Mouse (Mus musculus): ENCODE data around the gene H2al2a. TPM values are rescaled to one million over a fixed set of nuclear protein-coding genes. Genes with fewer than 3 reads are reported as not detected.

H2al2a gene
- polyA plus RNA-seq, 1 experiment from 2014 or later, result not detected

DNA sequence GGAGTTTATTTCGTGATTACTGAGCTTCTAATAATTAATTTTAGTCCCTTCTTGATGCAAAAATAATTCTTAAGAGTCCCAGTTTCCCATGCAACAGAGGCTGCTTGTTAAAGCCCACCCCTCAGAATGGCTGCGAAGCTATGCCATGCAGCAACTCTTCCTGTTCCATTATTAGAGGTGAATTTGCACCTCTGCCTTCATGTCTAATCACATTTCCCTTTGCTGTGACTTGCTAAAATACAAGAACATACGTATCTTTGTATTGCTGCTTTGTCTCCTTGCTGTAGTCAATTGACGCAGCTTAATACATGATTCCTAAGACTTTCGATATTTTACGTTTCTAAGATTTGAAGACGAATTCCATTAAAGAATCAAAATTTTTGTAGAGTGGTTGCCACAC, 32.9 kb upstream of the H2al2a start:
- H3K9ac ChIP-seq (ENCODE audit: low read depth, low read length), result no peak overlapping the region
- 67% methylated on average over 7 of the region's 7 CpGs for WGBS
- no peak overlapping the region for H3K4me3 ChIP-seq (ENCODE audit: low read length)
- H3K36me3 ChIP-seq (ENCODE audit: control insufficient read depth, insufficient read depth, low read length), result no peaks in the 10 kb centered on the region
- no peaks in the 10 kb centered on the region for H3K9me3 ChIP-seq (ENCODE audit: control insufficient read depth, low read length)
- H3K27ac ChIP-seq (ENCODE audit: low read depth, low read length), result no peak overlapping the region
- H3K27me3 ChIP-seq (replicated peaks; ENCODE audit: control insufficient read depth, insufficient read depth, low read length), result no peaks in the 10 kb centered on the region
- peaks cover 22% of the 10 kb centered on the region for H3K4me1 ChIP-seq (ENCODE audit: control insufficient read depth, insufficient read depth, low read depth, low read length)
- H3K4me2 ChIP-seq (ENCODE audit: low read length), result no peak overlapping the region
- no peak for ATAC-seq

DNA sequence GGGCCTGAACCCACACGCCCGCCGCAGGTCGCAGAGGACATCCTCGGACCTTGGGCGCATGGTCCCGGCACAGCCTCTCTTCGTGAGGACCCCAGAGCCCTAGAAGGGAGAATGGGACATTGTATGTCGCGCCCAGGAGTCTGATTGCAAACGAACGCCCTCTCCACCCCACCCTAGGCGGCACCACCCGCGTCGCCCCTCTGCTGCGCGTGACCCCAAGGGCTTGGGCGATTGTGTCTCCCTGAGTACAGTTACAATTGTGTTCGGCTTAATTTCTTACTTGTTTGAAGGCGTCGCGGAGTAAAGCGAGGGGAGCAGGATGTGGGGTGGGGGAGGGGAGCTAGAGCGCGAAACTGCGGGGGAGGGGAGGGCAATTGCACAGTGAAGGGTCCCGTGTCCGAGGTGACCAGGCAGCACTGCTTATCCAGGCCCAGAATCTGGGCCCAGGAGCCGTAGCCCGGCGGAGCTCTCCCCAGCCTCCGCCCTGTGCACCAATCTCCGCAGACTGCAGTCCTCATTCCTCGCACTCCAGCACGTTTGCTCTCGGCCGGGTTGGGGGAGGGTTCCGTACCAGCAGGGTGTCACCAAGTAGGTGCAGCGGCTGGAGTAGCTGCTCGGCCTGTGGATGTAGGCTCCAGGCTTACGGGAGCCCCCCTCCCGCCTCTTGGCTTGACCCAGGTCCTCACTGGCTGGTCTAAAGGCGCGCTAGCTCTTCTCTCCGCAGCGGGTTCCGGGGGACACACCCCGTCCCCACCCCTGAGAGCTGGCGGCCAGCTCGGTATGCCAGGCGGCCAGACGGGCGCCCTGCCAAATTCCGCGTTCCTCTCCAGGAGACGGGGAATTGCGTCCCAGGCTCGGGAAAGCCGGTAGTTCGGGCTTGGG, 31.6 kb upstream of the H2al2a start:
- Histone ChIP-seq H3K27ac (ENCODE audit: low read depth, low read length) (peak overlapping the region; percentile 93), H3K36me3 (ENCODE audit: control insufficient read depth, insufficient read depth, low read length) (no peaks in the 10 kb centered on the region), H3K4me3 (ENCODE audit: low read length) (peak overlapping the region; percentile 68), H3K9me3 (ENCODE audit: control insufficient read depth, low read length) (no peaks in the 10 kb centered on the region), H3K9ac (ENCODE audit: low read depth, low read length) (peak overlapping the region; percentile 91), H3K4me1 (ENCODE audit: control insufficient read depth, insufficient read depth, low read depth, low read length) (peaks cover 17% of the 10 kb centered on the region), H3K4me2 (ENCODE audit: low read length) (peak overlapping the region; percentile 80), H3K27me3 (replicated peaks; ENCODE audit: control insufficient read depth, insufficient read depth, low read length) (no peaks in the 10 kb centered on the region)
- peak; percentile 74 for ATAC-seq
- 0% methylated on average over 54 of the region's 61 CpGs for WGBS

- Histone ChIP-seq H3K4me1 (ENCODE audit: control insufficient read depth, insufficient read depth, low read depth, low read length) (peaks cover 14% of the 10 kb centered on the region), H3K36me3 (ENCODE audit: control insufficient read depth, insufficient read depth, low read length) (no peaks in the 10 kb centered on the region), H3K9me3 (ENCODE audit: control insufficient read depth, low read length) (no peaks in the 10 kb centered on the region), H3K27ac (ENCODE audit: low read depth, low read length) (peak overlapping the region; percentile 93), H3K4me2 (ENCODE audit: low read length) (peak overlapping the region; percentile 80), H3K27me3 (replicated peaks; ENCODE audit: control insufficient read depth, insufficient read depth, low read length) (no peaks in the 10 kb centered on the region), H3K9ac (ENCODE audit: low read depth, low read length) (peak overlapping the region; percentile 91), H3K4me3 (ENCODE audit: low read length) (peak overlapping the region; percentile 68)
- peak; percentile 82 for ATAC-seq
- WGBS, result under 1% methylated on average over 44 of the region's 44 CpGs
Observed at GRCm38 (mm10) chr2:18027448-18028139, 30.8 kb upstream of the H2al2a start.

- Histone ChIP-seq H3K4me1 (ENCODE audit: control insufficient read depth, insufficient read depth, low read depth, low read length) (peaks cover 11% of the 10 kb centered on the region), H3K27me3 (replicated peaks; ENCODE audit: control insufficient read depth, insufficient read depth, low read length) (no peaks in the 10 kb centered on the region), H3K9me3 (ENCODE audit: control insufficient read depth, low read length) (no peaks in the 10 kb centered on the region), H3K4me2 (ENCODE audit: low read length) (peak overlapping the region; percentile 80), H3K27ac (ENCODE audit: low read depth, low read length) (peak overlapping the region; percentile 23; the same call in 1 of the 2 replicates), H3K9ac (ENCODE audit: low read depth, low read length) (peak overlapping the region; percentile 49), H3K36me3 (ENCODE audit: control insufficient read depth, insufficient read depth, low read length) (no peaks in the 10 kb centered on the region), H3K4me3 (ENCODE audit: low read length) (peak overlapping the region; percentile 68)
- WGBS, result under 1% methylated on average over 44 of the region's 44 CpGs
- peak; percentile 21; the same call in 1 of the 2 replicates for ATAC-seq
Observed at GRCm38 (mm10) chr2:18026116-18026947, 29.6 kb upstream of the H2al2a start.

- no peaks in the 10 kb centered on the region for H3K27me3 ChIP-seq (replicated peaks; ENCODE audit: control insufficient read depth, insufficient read depth, low read length)
- H3K9ac ChIP-seq (ENCODE audit: low read depth, low read length), result peak overlapping the region; percentile 49
- H3K9me3 ChIP-seq (ENCODE audit: control insufficient read depth, low read length), result no peaks in the 10 kb centered on the region
- peak overlapping the region; percentile 5; the same call in 1 of the 2 replicates for H3K27ac ChIP-seq (ENCODE audit: low read depth, low read length)
- H3K36me3 ChIP-seq (ENCODE audit: control insufficient read depth, insufficient read depth, low read length), result no peaks in the 10 kb centered on the region
- under 1% methylated on average over 14 of the region's 14 CpGs for WGBS
- peak overlapping the region; percentile 80 for H3K4me2 ChIP-seq (ENCODE audit: low read length)
- ATAC-seq, result no peak
- H3K4me1 ChIP-seq (ENCODE audit: control insufficient read depth, insufficient read depth, low read depth, low read length), result peaks cover 11% of the 10 kb centered on the region
- peak overlapping the region; percentile 68 for H3K4me3 ChIP-seq (ENCODE audit: low read length)
Observed at GRCm38 (mm10) chr2:18025781-18026115, 29.0 kb upstream of the H2al2a start.

GRCm38 (mm10) chr2:18025116-18025515, 28.4 kb upstream of the H2al2a start:
- no peak overlapping the region for H3K9ac ChIP-seq (ENCODE audit: low read depth, low read length)
- H3K27ac ChIP-seq (ENCODE audit: low read depth, low read length), result no peak overlapping the region
- WGBS, result 28% methylated on average over 5 of the region's 5 CpGs
- H3K9me3 ChIP-seq (ENCODE audit: control insufficient read depth, low read length), result no peaks in the 10 kb centered on the region
- no peak overlapping the region for H3K4me3 ChIP-seq (ENCODE audit: low read length)
- H3K27me3 ChIP-seq (replicated peaks; ENCODE audit: control insufficient read depth, insufficient read depth, low read length), result no peaks in the 10 kb centered on the region
- no peak for ATAC-seq
- H3K4me1 ChIP-seq (ENCODE audit: control insufficient read depth, insufficient read depth, low read depth, low read length), result peaks cover 11% of the 10 kb centered on the region
- H3K4me2 ChIP-seq (ENCODE audit: low read length), result peak overlapping the region; percentile 80; the same call in 1 of the 2 replicates
- no peaks in the 10 kb centered on the region for H3K36me3 ChIP-seq (ENCODE audit: control insufficient read depth, insufficient read depth, low read length)

DNA sequence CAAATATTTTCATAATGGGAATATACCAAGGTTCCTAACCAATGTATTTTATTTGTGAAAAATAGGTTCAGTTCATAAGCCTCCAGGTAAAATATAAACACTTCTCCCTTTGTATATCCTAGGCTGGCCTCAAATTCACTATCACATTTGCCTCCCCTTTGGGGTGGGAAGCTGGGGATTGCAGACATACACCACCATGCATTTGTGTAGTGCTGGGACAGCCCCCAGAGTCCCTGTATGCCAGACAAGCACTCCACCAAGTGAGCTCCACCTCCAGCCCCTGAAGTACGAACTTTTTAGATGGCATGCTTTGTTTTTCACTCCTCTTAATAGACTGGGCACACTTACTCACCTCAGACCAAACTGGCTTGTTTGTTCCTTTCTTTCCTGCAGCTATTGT, 26.1 kb upstream of the H2al2a start:
- Histone ChIP-seq H3K27me3 (replicated peaks; ENCODE audit: control insufficient read depth, insufficient read depth, low read length) (no peaks in the 10 kb centered on the region), H3K9me3 (ENCODE audit: control insufficient read depth, low read length) (no peaks in the 10 kb centered on the region), H3K27ac (ENCODE audit: low read depth, low read length) (no peak overlapping the region), H3K4me3 (ENCODE audit: low read length) (no peak overlapping the region), H3K36me3 (ENCODE audit: control insufficient read depth, insufficient read depth, low read length) (no peaks in the 10 kb centered on the region), H3K9ac (ENCODE audit: low read depth, low read length) (no peak overlapping the region), H3K4me2 (ENCODE audit: low read length) (no peak overlapping the region), H3K4me1 (ENCODE audit: control insufficient read depth, insufficient read depth, low read depth, low read length) (peaks cover 11% of the 10 kb centered on the region)
- 41% methylated on average over 1 of the region's 1 CpGs for WGBS
- no peak for ATAC-seq

DNA sequence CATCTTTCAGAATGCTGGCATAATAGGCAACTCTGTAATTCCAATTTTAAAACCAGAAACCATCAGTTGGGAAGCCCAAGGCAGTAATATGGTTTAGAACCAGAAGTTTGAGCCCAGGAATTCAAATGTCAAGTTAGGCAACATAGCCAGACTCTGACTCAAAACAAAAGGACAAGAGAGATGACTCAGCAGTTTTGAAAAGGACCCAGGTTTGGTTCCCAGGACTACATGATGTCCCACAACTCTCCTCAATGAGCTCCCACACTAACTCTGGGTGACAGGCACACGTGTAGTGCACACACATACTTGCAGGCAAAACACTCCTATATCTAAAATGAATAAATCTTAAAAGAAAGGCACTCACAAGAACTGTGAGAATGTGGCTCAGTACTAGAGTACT, 22.4 kb upstream of the H2al2a start:
- H3K4me3 ChIP-seq (ENCODE audit: low read length), result no peak overlapping the region
- no peaks in the 10 kb centered on the region for H3K36me3 ChIP-seq (ENCODE audit: control insufficient read depth, insufficient read depth, low read length)
- H3K27me3 ChIP-seq (replicated peaks; ENCODE audit: control insufficient read depth, insufficient read depth, low read length), result no peaks in the 10 kb centered on the region
- no peak overlapping the region for H3K9ac ChIP-seq (ENCODE audit: low read depth, low read length)
- H3K9me3 ChIP-seq (ENCODE audit: control insufficient read depth, low read length), result no peaks in the 10 kb centered on the region
- H3K27ac ChIP-seq (ENCODE audit: low read depth, low read length), result no peak overlapping the region
- no peaks in the 10 kb centered on the region for H3K4me1 ChIP-seq (ENCODE audit: control insufficient read depth, insufficient read depth, low read depth, low read length)
- WGBS, result 83% methylated on average over 1 of the region's 1 CpGs
- no peak overlapping the region for H3K4me2 ChIP-seq (ENCODE audit: low read length)
- ATAC-seq, result no peak
